Mouse (Mus musculus) C2C12 (cell line): ENCODE measurements around the gene Grk6.
A peak's percentile ranks its signal among the peaks of the same experiment; 100 is the strongest.

Experiments used
- CTCF ChIP-seq: IDR thresholded peaks from one replicate; pipeline ENCODE4 v1.5.1; 2011; ENCODE audit not compliant: control insufficient read depth, insufficient read depth, insufficient read length
- MAX ChIP-seq: IDR thresholded peaks from one replicate; pipeline ENCODE4 v1.6.1; 2011; ENCODE audit warnings: mild to moderate bottlenecking, control low read depth
- MYOD1 ChIP-seq: IDR thresholded peaks from one replicate; pipeline ENCODE4 v1.6.1; 2011; ENCODE audit warnings: low read depth; ENCODE audit not compliant: control insufficient read depth, insufficient read length
- MYOG ChIP-seq: IDR thresholded peaks from one replicate; pipeline ENCODE4 v1.6.1; 2011; ENCODE audit not compliant: control insufficient read depth, insufficient read length; ENCODE audit errors: extremely low read depth

- TF ChIP-seq CTCF (no peak), MYOD1 (peak; percentile 61), MYOG (no peak), MAX (no peak)
These were observed 5.0 kb downstream of the Grk6 start for GRCm38 (mm10) chr13:55449679-55450441.
